Mouse (Mus musculus) embryonic facial prominence, embryonic 13.5 days (tissue): ENCODE data around the gene Clcn1. TPM values are rescaled to one million over a fixed set of nuclear protein-coding genes. Genes with fewer than 3 reads are reported as not detected.
A peak's percentile ranks its signal among the peaks of the same experiment; 100 is the strongest.

ENCODE experiments used
- ATAC-seq: fragments of 200-750 bp; cut with Nextera tagmentation; 2 replicates; pipeline ENCODE4 v1.8.0; 2017; ENCODE audit warnings: low read depth; ENCODE audit not compliant: insufficient number of reproducible peaks, insufficient read depth, low FRiP score, low TSS enrichment
- H3K27ac ChIP-seq: fragments of 300-500 bp; sonication (generic); 2 replicates; pipeline ENCODE4 v1.5.1; 2015; ENCODE audit warnings: moderate library complexity, mild to moderate bottlenecking, inconsistent platforms
- H3K27me3 ChIP-seq: fragments of 300-500 bp; sonication (generic); 2 replicates; pipeline ENCODE4 v1.6.1; 2015; ENCODE audit warnings: mild to moderate bottlenecking, inconsistent platforms
- H3K36me3 ChIP-seq: fragments of 300-500 bp; sonication (generic); 2 replicates; pipeline ENCODE4 v1.6.1; 2015; ENCODE audit warnings: mild to moderate bottlenecking, inconsistent platforms
- H3K4me1 ChIP-seq: fragments of 300-500 bp; sonication (generic); 2 replicates; pipeline ENCODE4 v1.6.1; 2015; ENCODE audit warnings: inconsistent platforms
- H3K4me2 ChIP-seq: fragments of 300-500 bp; sonication (generic); 2 replicates; pipeline ENCODE4 v1.6.1; 2015; ENCODE audit warnings: moderate library complexity, mild to moderate bottlenecking, inconsistent platforms
- H3K4me3 ChIP-seq: fragments of 300-500 bp; sonication (generic); 2 replicates; pipeline ENCODE4 v1.5.1; 2015; ENCODE audit warnings: mild to moderate bottlenecking, inconsistent platforms
- H3K9ac ChIP-seq: fragments of 300-500 bp; sonication (generic); 2 replicates; pipeline ENCODE4 v1.6.1; 2015; ENCODE audit warnings: mild to moderate bottlenecking, inconsistent platforms
- H3K9me3 ChIP-seq: fragments of 300-500 bp; sonication (generic); 2 replicates; pipeline ENCODE4 v1.6.1; 2016; ENCODE audit warnings: inconsistent platforms
- WGBS: fragments of 180-500 bp; shearing (Covaris S2); methylation state at CpG from one replicate; pipeline ENCODE4 v1.1.7; 2015; ENCODE audit warnings: mixed read lengths; 5-methylcytosine and 5-hydroxymethylcytosine counted together
- polyA plus RNA-seq: library from polyadenylated mRNA; unstranded; fragments of >200 nt; fragmentation: Nextera tagmentation; extraction: Ambion mirVana; gene quantifications from 2 replicates; pipeline ENCODE4 v1.2.1, GENCODE M21; 2015

Gene Clcn1
- 0.13 and 0.45 TPM in 2 replicates for polyA plus RNA-seq

- Histone ChIP-seq H3K4me2 (no peak within 1 kb of the TSS), H3K4me1 (no peaks in the 10 kb centered on the region), H3K27me3 (no peaks in the 10 kb centered on the region), H3K9me3 (no peaks in the 10 kb centered on the region), H3K36me3 (peaks cover 32% of the 10 kb centered on the region), H3K9ac (no peak within 1 kb of the TSS), H3K27ac (no peak within 1 kb of the TSS), H3K4me3 (no peak within 1 kb of the TSS)
- 63% methylated on average over 4 of the region's 5 CpGs for WGBS
- no peak for ATAC-seq
These were observed at the start of gene Clcn1 for GRCm38 (mm10) chr6:42286448-42286847. Gene Clcn1, plus strand, starts transcription at chr6:42286685.

- no peaks in the 10 kb centered on the region for H3K36me3 ChIP-seq
- H3K4me1 ChIP-seq = no peaks in the 10 kb centered on the region
- H3K27ac ChIP-seq = no peak overlapping the region
- no peak overlapping the region for H3K4me2 ChIP-seq
- ATAC-seq = no peak
- 0 out of 2 replicates have a peak, but pooled peaks cover 2% of the 10 kb centered on the region for H3K27me3 ChIP-seq
- no peaks in the 10 kb centered on the region for H3K9me3 ChIP-seq
- 70% methylated on average over 6 of the region's 6 CpGs for WGBS
- H3K4me3 ChIP-seq = no peak overlapping the region
- H3K9ac ChIP-seq = no peak overlapping the region
These were observed 49.1 kb upstream of the Clcn1 start for GRCm38 (mm10) chr6:42237276-42237805.

GRCm38 (mm10) chr6:42241311-42242045 lies 45.0 kb upstream of the Clcn1 start:
- no peaks in the 10 kb centered on the region for H3K9me3 ChIP-seq

GRCm38 (mm10) chr6:42245711-42246353 lies 40.7 kb upstream of the Clcn1 start, which contains the start of gene Gstk1:
Gene Gstk1, plus strand, starts transcription at chr6:42245935.
- H3K4me2 ChIP-seq = peak within 1 kb of the TSS; percentile 82
- peaks cover 7% of the 10 kb centered on the region for H3K27me3 ChIP-seq
- H3K27ac ChIP-seq = no peak within 1 kb of the TSS
- H3K4me3 ChIP-seq = peak within 1 kb of the TSS; percentile 51
- peak within 1 kb of the TSS; percentile 71 for H3K9ac ChIP-seq
- no peaks in the 10 kb centered on the region for H3K36me3 ChIP-seq
- ATAC-seq = peak; percentile 98
- 2% methylated on average over 28 of the region's 28 CpGs for WGBS
- H3K4me1 ChIP-seq = peaks cover 7% of the 10 kb centered on the region; the same call in 1 of the 2 replicates
- no peaks in the 10 kb centered on the region for H3K9me3 ChIP-seq

More at GRCm38 (mm10) chr6:42241311-42242045, 45.0 kb upstream of the Clcn1 start:
- no peak overlapping the region for H3K4me3 ChIP-seq
- no peaks in the 10 kb centered on the region for H3K36me3 ChIP-seq
- no peak overlapping the region for H3K4me2 ChIP-seq
- peaks cover 3% of the 10 kb centered on the region; the same call in 1 of the 2 replicates for H3K27me3 ChIP-seq
- no peak for ATAC-seq
- no peak overlapping the region for H3K9ac ChIP-seq
- 60% methylated on average over 6 of the region's 6 CpGs for WGBS
- H3K4me1 ChIP-seq = peaks cover 5% of the 10 kb centered on the region; the same call in 1 of the 2 replicates
- no peak overlapping the region for H3K27ac ChIP-seq

DNA sequence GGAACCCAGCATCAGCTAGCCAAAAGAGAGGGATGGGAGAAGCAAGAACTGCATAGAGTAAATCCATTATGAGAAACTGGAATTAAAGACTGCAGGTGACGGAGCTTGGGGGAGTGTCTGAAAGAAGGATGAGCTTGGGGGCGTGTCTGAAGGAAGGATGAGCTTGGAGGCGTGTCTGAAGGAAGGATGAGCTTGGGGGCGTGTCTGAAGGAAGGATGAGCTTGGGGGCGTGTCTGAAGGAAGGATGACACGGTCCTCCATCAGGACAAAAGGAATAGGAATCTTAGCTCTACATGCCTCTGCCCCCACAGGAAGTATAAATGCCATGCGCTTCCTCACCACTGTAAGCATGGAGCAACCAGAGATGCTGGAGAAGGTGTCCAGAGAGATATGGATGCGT lies 39.3 kb upstream of the Clcn1 start:
- 11% methylated on average over 8 of the region's 8 CpGs for WGBS
- Histone ChIP-seq H3K4me1 (peaks cover 7% of the 10 kb centered on the region; the same call in 1 of the 2 replicates), H3K27me3 (peaks cover 7% of the 10 kb centered on the region), H3K36me3 (no peaks in the 10 kb centered on the region), H3K4me3 (peak overlapping the region; percentile 18), H3K9ac (no peak overlapping the region), H3K27ac (no peak overlapping the region), H3K4me2 (peak overlapping the region; percentile 48), H3K9me3 (no peaks in the 10 kb centered on the region)
- ATAC-seq = no peak

- peaks cover 7% of the 10 kb centered on the region for H3K27me3 ChIP-seq
- H3K36me3 ChIP-seq = no peaks in the 10 kb centered on the region
- peaks cover 7% of the 10 kb centered on the region; the same call in 1 of the 2 replicates for H3K4me1 ChIP-seq
- 97% methylated on average over 1 of the region's 1 CpGs for WGBS
- H3K27ac ChIP-seq = no peak overlapping the region
- H3K9me3 ChIP-seq = no peaks in the 10 kb centered on the region
- H3K9ac ChIP-seq = no peak overlapping the region
- ATAC-seq = no peak
- no peak overlapping the region for H3K4me3 ChIP-seq
- peak overlapping the region; percentile 48; the same call in 1 of the 2 replicates for H3K4me2 ChIP-seq
These were observed 38.5 kb upstream of the Clcn1 start for GRCm38 (mm10) chr6:42247981-42248380.

- no peak for ATAC-seq
- Histone ChIP-seq H3K4me1 (no peaks in the 10 kb centered on the region), H3K9ac (no peak overlapping the region), H3K27ac (no peak overlapping the region), H3K4me3 (no peak overlapping the region), H3K36me3 (no peaks in the 10 kb centered on the region), H3K27me3 (peaks cover under 1% of the 10 kb centered on the region; the same call in 1 of the 2 replicates), H3K4me2 (no peak overlapping the region), H3K9me3 (no peaks in the 10 kb centered on the region)
- WGBS = 85% methylated on average over 4 of the region's 4 CpGs
These were observed 34.7 kb upstream of the Clcn1 start for GRCm38 (mm10) chr6:42251791-42252190.

- 0 out of 2 replicates have a peak, but pooled peaks cover 4% of the 10 kb centered on the region for H3K4me1 ChIP-seq
- 85% methylated on average over 2 of the region's 2 CpGs for WGBS
- ATAC-seq = no peak
- H3K4me2 ChIP-seq = no peak overlapping the region
- H3K9ac ChIP-seq = no peak overlapping the region
- no peaks in the 10 kb centered on the region for H3K27me3 ChIP-seq
- no peak overlapping the region for H3K4me3 ChIP-seq
- no peaks in the 10 kb centered on the region for H3K9me3 ChIP-seq
- H3K27ac ChIP-seq = no peak overlapping the region
- H3K36me3 ChIP-seq = no peaks in the 10 kb centered on the region
These were observed 33.4 kb upstream of the Clcn1 start for GRCm38 (mm10) chr6:42253103-42253502.

DNA sequence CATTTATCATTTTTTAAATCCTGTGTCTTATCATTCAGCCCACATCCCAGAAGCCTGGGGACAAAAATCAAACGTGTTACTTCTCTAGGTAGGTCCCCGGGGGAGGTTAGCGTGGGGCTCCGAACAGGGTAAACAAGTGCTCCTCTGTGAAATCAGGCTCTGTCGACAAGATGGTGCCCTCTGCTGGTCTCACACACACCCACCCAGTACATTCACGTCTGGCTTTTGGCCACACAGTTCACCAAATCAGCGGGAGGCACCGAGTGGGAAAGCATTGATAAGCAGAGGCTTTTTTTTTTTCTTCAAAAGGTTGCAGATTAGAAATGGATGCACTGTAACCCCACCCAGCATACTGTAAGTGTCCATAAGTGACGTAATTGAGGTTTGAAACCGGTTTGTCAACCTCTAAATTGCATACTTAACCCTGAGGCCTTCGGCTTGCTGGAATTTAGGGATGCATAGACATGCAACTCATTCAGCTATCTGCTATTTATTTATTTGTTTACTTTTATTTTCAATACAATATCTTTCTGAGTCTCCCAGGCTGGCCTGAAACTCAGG lies 29.1 kb upstream of the Clcn1 start:
- no peaks in the 10 kb centered on the region for H3K9me3 ChIP-seq
- H3K27ac ChIP-seq = no peak overlapping the region
- ATAC-seq = no peak
- WGBS = 13% methylated on average over 11 of the region's 11 CpGs
- H3K4me1 ChIP-seq = 0 out of 2 replicates have a peak, but pooled peaks cover 4% of the 10 kb centered on the region
- H3K9ac ChIP-seq = no peak overlapping the region
- no peaks in the 10 kb centered on the region for H3K36me3 ChIP-seq
- no peak overlapping the region for H3K4me3 ChIP-seq
- H3K4me2 ChIP-seq = peak overlapping the region; percentile 11; the same call in 1 of the 2 replicates
- no peaks in the 10 kb centered on the region for H3K27me3 ChIP-seq

- Histone ChIP-seq H3K4me3 (no peak overlapping the region), H3K9ac (no peak overlapping the region), H3K4me2 (no peak overlapping the region), H3K27me3 (no peaks in the 10 kb centered on the region), H3K36me3 (no peaks in the 10 kb centered on the region), H3K27ac (no peak overlapping the region), H3K9me3 (no peaks in the 10 kb centered on the region), H3K4me1 (0 out of 2 replicates have a peak, but pooled peaks cover 4% of the 10 kb centered on the region)
- no peak for ATAC-seq
- WGBS = 51% methylated on average over 6 of the region's 6 CpGs
These were observed 26.1 kb upstream of the Clcn1 start for GRCm38 (mm10) chr6:42260430-42260829.

DNA sequence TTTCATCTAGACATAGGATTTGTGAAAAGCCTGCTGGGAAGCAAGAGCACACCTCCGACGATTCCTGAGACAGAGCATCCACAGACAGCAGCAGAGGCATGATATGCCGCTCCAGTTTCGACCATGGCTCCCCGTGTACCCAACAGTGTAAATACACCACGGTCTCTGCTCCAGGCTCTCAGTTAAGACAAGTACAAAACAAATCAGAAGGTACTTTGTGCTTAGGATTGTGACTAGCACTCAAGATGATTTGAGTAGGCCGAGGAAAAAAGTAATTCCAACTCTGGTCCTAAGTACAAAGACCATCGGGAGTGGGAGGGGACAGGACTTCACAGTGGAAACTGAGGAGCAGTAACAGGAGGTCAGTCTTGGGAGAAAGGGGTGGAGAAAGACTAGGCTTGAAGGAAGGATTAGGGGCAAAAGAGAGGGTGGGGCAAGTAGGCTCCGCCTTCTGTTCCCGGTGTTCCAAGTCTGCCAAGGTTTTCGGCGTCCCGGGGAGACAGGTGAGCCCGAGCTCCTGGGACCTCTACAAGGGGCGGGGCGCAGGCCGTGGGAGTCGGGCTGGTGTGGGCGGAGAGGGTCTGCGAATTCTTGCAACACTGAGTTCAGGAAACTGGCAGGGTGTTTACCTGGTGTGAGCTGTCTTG lies 24.8 kb upstream of the Clcn1 start, which contains the start of gene Tmem139:
Gene Tmem139 (plus strand): TSS at position 447 of the 647 bp plus-strand sequence.
- H3K4me2 ChIP-seq = peak within 1 kb of the TSS; percentile 49
- peaks cover 6% of the 10 kb centered on the region; the same call in 1 of the 2 replicates for H3K4me1 ChIP-seq
- no peak for ATAC-seq
- 16% methylated on average over 20 of the region's 20 CpGs for WGBS
- H3K27me3 ChIP-seq = no peaks in the 10 kb centered on the region
- no peaks in the 10 kb centered on the region for H3K36me3 ChIP-seq
- H3K9me3 ChIP-seq = no peaks in the 10 kb centered on the region
- peak within 1 kb of the TSS; percentile 24; the same call in 1 of the 2 replicates for H3K4me3 ChIP-seq
- no peak within 1 kb of the TSS for H3K27ac ChIP-seq
- H3K9ac ChIP-seq = peak within 1 kb of the TSS; percentile 46
